Mouse (Mus musculus): Measurements from ENCODE around the gene Cd96. TPM values are rescaled to one million over a fixed set of nuclear protein-coding genes. Genes with fewer than 3 reads are reported as not detected.

Gene Cd96
- total and polyA plus RNA-seq, 3 experiments, result not detected

DNA sequence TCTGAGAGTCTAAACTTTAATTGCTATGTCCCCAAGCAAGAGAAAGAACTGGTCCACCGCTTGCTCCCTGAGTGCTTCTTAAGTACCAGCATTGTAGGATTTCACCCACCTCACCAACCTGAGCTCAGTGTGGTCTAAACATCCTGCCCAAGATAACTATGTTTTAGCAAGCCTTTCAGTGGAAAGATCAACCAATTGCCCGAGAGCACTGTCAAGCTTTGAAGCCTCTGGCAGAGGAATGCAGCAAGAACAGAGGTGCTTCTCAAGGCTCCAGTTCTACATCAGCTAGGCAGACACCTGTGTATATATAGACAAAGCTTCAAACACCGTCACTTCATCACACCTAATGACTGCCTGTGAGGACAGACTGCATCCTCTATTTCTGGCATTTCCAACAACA is 111.3 kb downstream of the Cd96 start:
- DNase-seq (ENCODE audit: low read depth, low spot score), result no peak

DNA sequence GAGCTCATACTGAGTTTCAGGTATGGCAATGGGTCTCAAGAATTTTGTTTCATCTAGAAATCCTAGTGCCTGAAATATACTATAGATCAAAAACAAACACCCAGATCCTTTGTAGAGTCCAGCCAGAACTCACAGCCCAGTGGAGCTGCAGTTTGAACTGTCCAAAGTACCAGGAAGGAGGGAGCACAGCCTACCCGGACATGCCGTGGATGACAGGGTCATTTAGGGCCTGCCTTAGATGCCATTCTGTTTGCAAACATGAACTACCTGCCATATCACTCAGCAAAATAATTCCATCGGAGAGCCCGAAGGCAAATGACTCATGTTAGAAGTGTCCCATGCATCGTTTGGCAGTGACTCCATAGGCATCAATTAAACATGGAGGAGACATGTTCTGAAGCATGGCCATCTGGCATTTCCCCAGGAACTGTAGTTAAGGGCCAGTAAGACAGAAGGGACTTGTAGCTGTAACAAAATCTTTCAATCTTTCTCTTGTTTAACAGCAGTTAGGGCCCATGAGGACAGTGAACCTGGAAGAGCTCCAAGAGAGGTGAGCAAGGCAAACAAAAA is 111.9 kb downstream of the Cd96 start:
- Histone ChIP-seq H3K36me3 (ENCODE audit: control insufficient read depth in 1 of 2, insufficient read depth in 2 of 2, low read length in 2 of 2) (no peaks in the 10 kb centered on the region), H3K27ac (ENCODE audit: control insufficient read depth, low read depth, low read length) (no peak overlapping the region), H3K4me1 (ENCODE audit: control insufficient read depth in 1 of 2, insufficient read depth in 2 of 2, low read length in 2 of 2) (no peaks in the 10 kb centered on the region), H3K4me3 (ENCODE audit: control insufficient read depth in 1 of 2, insufficient read depth in 1 of 2, low read depth in 2 of 2, low read length in 2 of 2) (no peak overlapping the region), H3K9me3 (replicated peaks; ENCODE audit: insufficient read depth, low read length) (no peaks in the 10 kb centered on the region), H3K9ac (ENCODE audit: control insufficient read depth, low read depth, low read length, poor library complexity, severe bottlenecking) (no peak overlapping the region), H3K27me3 (ENCODE audit: control insufficient read depth in 1 of 2, insufficient read depth in 2 of 2, low read length in 2 of 2) (no peaks in the 10 kb centered on the region), H3K79me2 (ENCODE audit: control insufficient read depth, insufficient read depth, low read length, poor library complexity) (no peaks in the 10 kb centered on the region)
- DNase-seq (ENCODE audit: low read depth, low spot score), result no peak
- TF ChIP-seq ZKSCAN1 (IDR thresholded peaks at IDR 0.05; ENCODE audit: low read depth, low read length) (no peak), UBTF (IDR thresholded peaks at IDR 0.05; ENCODE audit: borderline replicate concordance, insufficient read depth, low read depth, low read length) (no peak), JUND (IDR thresholded peaks at IDR 0.05; ENCODE audit: low read depth, low read length) (no peak), BHLHE40 (IDR thresholded peaks at IDR 0.05; ENCODE audit: borderline replicate concordance, low read depth, low read length) (no peak), GATA1 (IDR thresholded peaks at IDR 0.05; ENCODE audit: low read depth, low read length) (no peak), MEF2A (IDR thresholded peaks at IDR 0.05; ENCODE audit: extremely low read depth, insufficient replicate concordance, low read depth, low read length, poor library complexity, severe bottlenecking) (no peak), USF1 (IDR thresholded peaks at IDR 0.05; ENCODE audit: low read depth, low read length) (no peak), KAT2A (conservative IDR thresholded peaks at IDR 0.05; ENCODE audit: low read depth, low read length) (no peak), SMC3 (IDR thresholded peaks at IDR 0.05; ENCODE audit: low read depth, low read length) (no peak), NRF1 (IDR thresholded peaks at IDR 0.05; ENCODE audit: insufficient read depth, low read depth, low read length, poor library complexity, severe bottlenecking) (no peak), GABPA (IDR thresholded peaks at IDR 0.05; ENCODE audit: low read depth, low read length) (no peak), USF2 (IDR thresholded peaks at IDR 0.05; ENCODE audit: borderline replicate concordance in 1 of 2, insufficient read depth in 1 of 2, low read depth in 1 of 2, low read length in 2 of 2) (no peak), CTCF (IDR thresholded peaks at IDR 0.05 in 2 of 3, conservative IDR thresholded peaks at IDR 0.05 in 1 of 3; ENCODE audit: control insufficient read depth in 1 of 3, insufficient read depth in 1 of 3, low read depth in 2 of 3, low read length in 3 of 3, poor library complexity in 1 of 3, severe bottlenecking in 1 of 3) (no peak), MAZ (IDR thresholded peaks at IDR 0.05; ENCODE audit: low read depth, low read length) (no peak), CHD1 (IDR thresholded peaks at IDR 0.05; ENCODE audit: low read depth, low read length) (no peak), MYB (IDR thresholded peaks at IDR 0.05; ENCODE audit: low read depth, low read length) (no peak)

More for the DNA sequence above, 111.3 kb downstream of the Cd96 start:
- TF ChIP-seq JUND (IDR thresholded peaks at IDR 0.05; ENCODE audit: low read depth, low read length), result no peak
- no peak for TF ChIP-seq ZNF384 (IDR thresholded peaks at IDR 0.05; ENCODE audit: low read depth, low read length)
- TF ChIP-seq MAX (IDR thresholded peaks at IDR 0.05; ENCODE audit: low read length), result no peak
- TF ChIP-seq TBP (IDR thresholded peaks at IDR 0.05; ENCODE audit: low read depth, low read length), result no peak
- no peak for TF ChIP-seq POLR2AphosphoS5 (IDR thresholded peaks at IDR 0.05; ENCODE audit: borderline replicate concordance, low read depth, low read length)
- no peak for TF ChIP-seq USF1 (IDR thresholded peaks at IDR 0.05; ENCODE audit: low read depth, low read length)
- Histone ChIP-seq H3K9me3 (replicated peaks; ENCODE audit: insufficient read depth, low read length) (no peaks in the 10 kb centered on the region), H3K79me2 (ENCODE audit: control insufficient read depth, insufficient read depth, low read length, poor library complexity) (no peaks in the 10 kb centered on the region), H3K27ac (ENCODE audit: control insufficient read depth, low read depth, low read length) (no peak overlapping the region), H3K4me3 (ENCODE audit: control insufficient read depth in 1 of 2, insufficient read depth in 1 of 2, low read depth in 2 of 2, low read length in 2 of 2) (no peak overlapping the region), H3K9ac (ENCODE audit: control insufficient read depth, low read depth, low read length, poor library complexity, severe bottlenecking) (no peak overlapping the region), H3K36me3 (ENCODE audit: control insufficient read depth in 1 of 2, insufficient read depth in 2 of 2, low read length in 2 of 2) (no peaks in the 10 kb centered on the region), H3K27me3 (ENCODE audit: control insufficient read depth in 1 of 2, insufficient read depth in 2 of 2, low read length in 2 of 2) (no peaks in the 10 kb centered on the region), H3K4me1 (ENCODE audit: control insufficient read depth in 1 of 2, insufficient read depth in 2 of 2, low read length in 2 of 2) (no peaks in the 10 kb centered on the region)

Measured in MEL (cell line).